Mouse (Mus musculus) kidney, adult 2 months (tissue): ENCODE measurements at regions not wholly inside any gene's neighbourhood (a gene's known extent, or its start where the extent isn't known, plus 50 kb on each side); places are given as distances from the start of the nearest gene placed in this dataset.

Experiments used
- CTCF ChIP-seq: fragments of 200-500 bp; conservative IDR thresholded peaks from 2 replicates; pipeline ENCODE4 v1.5.1; 2011; ENCODE audit warnings: low read depth, mild to moderate bottlenecking, control low read depth, low read length, moderate library complexity, mixed read lengths; ENCODE audit not compliant: insufficient read depth, insufficient read length
- POLR2A ChIP-seq: fragments of 200-500 bp; IDR thresholded peaks from one replicate; pipeline ENCODE4 v1.6.1; 2011; ENCODE audit warnings: low read depth, low read length, control low read depth

- TF ChIP-seq CTCF (no peak), POLR2A (no peak)
Measured at GRCm38 (mm10) chr1:128714843-128715242, 122.8 kb upstream of the Cxcr4 start.
